Mouse (Mus musculus) midbrain, embryonic 11.5 days (tissue): ENCODE results near the gene Rab12. TPM values are rescaled to one million over a fixed set of nuclear protein-coding genes. Genes with fewer than 3 reads are reported as not detected.

Experiments used
- ATAC-seq: fragments of 200-750 bp; cut with Nextera tagmentation; 2 replicates; pipeline ENCODE4 v1.8.0; 2017; ENCODE audit warnings: moderate TSS enrichment, moderate library complexity; ENCODE audit not compliant: low FRiP score
- DNase-seq: peaks from one replicate; pipeline ENCODE4 v3.0.0; 2015; ENCODE audit warnings: low spot score; ENCODE audit errors: missing footprints
- H3K27ac ChIP-seq: fragments of 300-500 bp; sonication (generic); 2 replicates; pipeline ENCODE4 v1.5.1; 2014; ENCODE audit warnings: low read depth, low read length
- H3K27me3 ChIP-seq: fragments of 300-500 bp; sonication (generic); 2 replicates; pipeline ENCODE4 v1.6.1; 2014; ENCODE audit warnings: mild to moderate bottlenecking, low read length, moderate library complexity, mixed read lengths; ENCODE audit not compliant: control insufficient read depth, insufficient read depth
- H3K36me3 ChIP-seq: fragments of 300-500 bp; sonication (generic); 2 replicates; pipeline ENCODE4 v1.6.1; 2014; ENCODE audit warnings: mild to moderate bottlenecking, low read length, moderate library complexity, mixed read lengths; ENCODE audit not compliant: control insufficient read depth, insufficient read depth
- H3K4me1 ChIP-seq: fragments of 300-500 bp; sonication (generic); 2 replicates; pipeline ENCODE4 v1.6.1; 2014; ENCODE audit warnings: low read length; ENCODE audit not compliant: control insufficient read depth, insufficient read depth
- H3K4me2 ChIP-seq: fragments of 300-500 bp; sonication (generic); 2 replicates; pipeline ENCODE4 v1.6.1; 2014; ENCODE audit warnings: mild to moderate bottlenecking, moderate library complexity
- H3K4me3 ChIP-seq: fragments of 300-500 bp; sonication (generic); 2 replicates; pipeline ENCODE4 v1.5.1; 2014; ENCODE audit warnings: low read depth, low read length
- H3K9ac ChIP-seq: fragments of 300-500 bp; sonication (generic); 2 replicates; pipeline ENCODE4 v1.6.1; 2014; ENCODE audit warnings: low read length
- H3K9me3 ChIP-seq: fragments of 300-500 bp; sonication (generic); 2 replicates; pipeline ENCODE4 v1.6.1; 2016; ENCODE audit warnings: low read length; ENCODE audit not compliant: control insufficient read depth
- WGBS: fragments of 180-500 bp; shearing (Covaris S2); extraction: QIAGEN DNeasy Blood & Tissue Kit; methylation state at CpG from one replicate; pipeline ENCODE4 v1.1.7; 2014; 5-methylcytosine and 5-hydroxymethylcytosine counted together
- polyA plus RNA-seq: library from polyadenylated mRNA; unstranded; fragments of >200 nt; fragmentation: Nextera tagmentation; extraction: Ambion mirVana; gene quantifications from 2 replicates; pipeline ENCODE4 v1.2.1, GENCODE M21; 2014

The Rab12 gene
- polyA plus RNA-seq, 1 experiment from 2014 or later: 40.9 TPM

GRCm38 (mm10) chr17:66483651-66484454, 35.7 kb downstream of the Rab12 start:
- H3K36me3 ChIP-seq: no peaks in the 10 kb centered on the region
- H3K27ac ChIP-seq: no peak overlapping the region
- H3K4me1 ChIP-seq: peaks cover 24% of the 10 kb centered on the region
- H3K9ac ChIP-seq: no peak overlapping the region
- H3K4me3 ChIP-seq: no peak overlapping the region
- H3K4me2 ChIP-seq: no peak overlapping the region
- no peaks in the 10 kb centered on the region for H3K9me3 ChIP-seq
- no peak for DNase-seq
- no peaks in the 10 kb centered on the region for H3K27me3 ChIP-seq
- 73% methylated on average over 9 of the region's 9 CpGs for WGBS
- no peak for ATAC-seq

GRCm38 (mm10) chr17:66481295-66481694, 38.2 kb downstream of the Rab12 start:
- H3K4me1 ChIP-seq: peaks cover 32% of the 10 kb centered on the region
- WGBS: 61% methylated on average over 4 of the region's 5 CpGs
- DNase-seq: no peak
- ATAC-seq: no peak
- peak overlapping the region; percentile 41; the same call in 1 of the 2 replicates for H3K4me2 ChIP-seq
- no peak overlapping the region for H3K4me3 ChIP-seq
- H3K27me3 ChIP-seq: no peaks in the 10 kb centered on the region
- no peaks in the 10 kb centered on the region for H3K9me3 ChIP-seq
- H3K27ac ChIP-seq: peak overlapping the region; percentile 98
- no peaks in the 10 kb centered on the region for H3K36me3 ChIP-seq
- peak overlapping the region; percentile 1; the same call in 1 of the 2 replicates for H3K9ac ChIP-seq

GRCm38 (mm10) chr17:66480491-66481278, 38.8 kb downstream of the Rab12 start:
- no peak for ATAC-seq
- no peak for DNase-seq
- no peaks in the 10 kb centered on the region for H3K27me3 ChIP-seq
- no peaks in the 10 kb centered on the region for H3K36me3 ChIP-seq
- peaks cover 32% of the 10 kb centered on the region for H3K4me1 ChIP-seq
- H3K27ac ChIP-seq: peak overlapping the region; percentile 98
- WGBS: 9% methylated on average over 17 of the region's 17 CpGs
- H3K9ac ChIP-seq: peak overlapping the region; percentile 1; the same call in 1 of the 2 replicates
- H3K4me3 ChIP-seq: no peak overlapping the region
- H3K4me2 ChIP-seq: peak overlapping the region; percentile 41
- no peaks in the 10 kb centered on the region for H3K9me3 ChIP-seq

- no peaks in the 10 kb centered on the region for H3K27me3 ChIP-seq
- H3K9ac ChIP-seq: peak overlapping the region; percentile 1; the same call in 1 of the 2 replicates
- DNase-seq: peak; percentile 97
- H3K4me2 ChIP-seq: peak overlapping the region; percentile 41
- H3K4me1 ChIP-seq: peaks cover 32% of the 10 kb centered on the region
- ATAC-seq: peak; percentile 96
- H3K36me3 ChIP-seq: no peaks in the 10 kb centered on the region
- H3K4me3 ChIP-seq: no peak overlapping the region
- peak overlapping the region; percentile 98 for H3K27ac ChIP-seq
- WGBS: 1% methylated on average over 21 of the region's 21 CpGs
- H3K9me3 ChIP-seq: no peaks in the 10 kb centered on the region
These were observed 39.6 kb downstream of the Rab12 start for GRCm38 (mm10) chr17:66479813-66480490.

- Histone ChIP-seq H3K27me3 (no peaks in the 10 kb centered on the region), H3K9me3 (no peaks in the 10 kb centered on the region), H3K9ac (peak overlapping the region; percentile 62), H3K27ac (peak overlapping the region; percentile 98), H3K4me3 (peak overlapping the region; percentile 7; the same call in 1 of the 2 replicates), H3K4me2 (peak overlapping the region; percentile 41), H3K36me3 (no peaks in the 10 kb centered on the region), H3K4me1 (peaks cover 30% of the 10 kb centered on the region)
- DNase-seq (peak; percentile 96), ATAC-seq (peak; percentile 82)
- 1% methylated on average over 13 of the region's 13 CpGs for WGBS
These were observed 40.2 kb downstream of the Rab12 start for GRCm38 (mm10) chr17:66479311-66479710.

- H3K4me1 ChIP-seq: peaks cover 8% of the 10 kb centered on the region
- H3K27ac ChIP-seq: no peak overlapping the region
- ATAC-seq (no peak), DNase-seq (no peak)
- no peak overlapping the region for H3K9ac ChIP-seq
- no peak overlapping the region for H3K4me2 ChIP-seq
- no peaks in the 10 kb centered on the region for H3K9me3 ChIP-seq
- no peaks in the 10 kb centered on the region for H3K27me3 ChIP-seq
- WGBS: 86% methylated on average over 1 of the region's 1 CpGs
- H3K36me3 ChIP-seq: no peaks in the 10 kb centered on the region
- no peak overlapping the region for H3K4me3 ChIP-seq
These were observed 46.3 kb downstream of the Rab12 start for GRCm38 (mm10) chr17:66473205-66473604.

GRCm38 (mm10) chr17:66471775-66472174, 47.8 kb downstream of the Rab12 start:
- Histone ChIP-seq H3K4me2 (no peak overlapping the region), H3K4me3 (no peak overlapping the region), H3K4me1 (peaks cover 6% of the 10 kb centered on the region), H3K27ac (no peak overlapping the region), H3K36me3 (no peaks in the 10 kb centered on the region), H3K9me3 (no peaks in the 10 kb centered on the region), H3K27me3 (no peaks in the 10 kb centered on the region), H3K9ac (no peak overlapping the region)
- DNase-seq (no peak), ATAC-seq (no peak)
- 87% methylated on average over 5 of the region's 5 CpGs for WGBS

- H3K9ac ChIP-seq: no peak overlapping the region
- ATAC-seq (no peak), DNase-seq (no peak)
- no peaks in the 10 kb centered on the region for H3K36me3 ChIP-seq
- H3K4me1 ChIP-seq: peaks cover 6% of the 10 kb centered on the region
- no peaks in the 10 kb centered on the region for H3K9me3 ChIP-seq
- H3K27me3 ChIP-seq: no peaks in the 10 kb centered on the region
- H3K27ac ChIP-seq: no peak overlapping the region
- H3K4me3 ChIP-seq: no peak overlapping the region
- WGBS: 91% methylated on average over 4 of the region's 4 CpGs
- no peak overlapping the region for H3K4me2 ChIP-seq
These were observed 48.3 kb downstream of the Rab12 start for GRCm38 (mm10) chr17:66471252-66471651.
